Mouse (Mus musculus) midbrain, embryonic 15.5 days (tissue): ENCODE results near the gene Supt3. TPM values are rescaled to one million over a fixed set of nuclear protein-coding genes. Genes with fewer than 3 reads are reported as not detected.

Source experiments
- ATAC-seq: fragments of 200-750 bp; cut with Nextera tagmentation; replicated peaks from 2 replicates; pipeline ENCODE4 v1.8.0; 2017; ENCODE audit warnings: moderate TSS enrichment
- H3K27ac ChIP-seq: fragments of 300-500 bp; sonication (generic); 2 replicates; pipeline ENCODE4 v1.5.1; 2015; ENCODE audit warnings: mild to moderate bottlenecking, inconsistent platforms
- H3K27me3 ChIP-seq: fragments of 300-500 bp; sonication (generic); replicated peaks from 2 replicates; pipeline ENCODE4 v1.6.1; 2015; ENCODE audit warnings: inconsistent platforms
- H3K36me3 ChIP-seq: fragments of 300-500 bp; sonication (generic); replicated peaks from 2 replicates; pipeline ENCODE4 v1.6.1; 2015; ENCODE audit warnings: inconsistent platforms
- H3K4me1 ChIP-seq: fragments of 300-500 bp; sonication (generic); 2 replicates; pipeline ENCODE4 v1.6.1; 2015; ENCODE audit warnings: inconsistent platforms
- H3K4me2 ChIP-seq: fragments of 300-500 bp; sonication (generic); 2 replicates; pipeline ENCODE4 v1.6.1; 2015; ENCODE audit warnings: inconsistent platforms, mild to moderate bottlenecking, moderate library complexity
- H3K4me3 ChIP-seq: fragments of 300-500 bp; sonication (generic); 2 replicates; pipeline ENCODE4 v1.5.1; 2015; ENCODE audit warnings: mild to moderate bottlenecking, inconsistent platforms
- H3K9ac ChIP-seq: fragments of 300-500 bp; sonication (generic); 2 replicates; pipeline ENCODE4 v1.6.1; 2015; ENCODE audit warnings: mild to moderate bottlenecking, inconsistent platforms
- H3K9me3 ChIP-seq: fragments of 300-500 bp; sonication (generic); 2 replicates; pipeline ENCODE4 v1.6.1; 2016; ENCODE audit warnings: inconsistent platforms
- WGBS: fragments of 180-500 bp; shearing (Covaris S2); methylation state at CpG from one replicate; pipeline ENCODE4 v1.1.7; 2015; ENCODE audit warnings: mixed read lengths; 5-methylcytosine and 5-hydroxymethylcytosine counted together
- polyA plus RNA-seq: library from polyadenylated mRNA; unstranded; fragments of >200 nt; fragmentation: Nextera tagmentation; extraction: Ambion mirVana; gene quantifications from 2 replicates; pipeline ENCODE4 v1.2.1, GENCODE M21; 2015

Gene Supt3
- polyA plus RNA-seq, 1 experiment from 2014 or later = 21.5 TPM

DNA sequence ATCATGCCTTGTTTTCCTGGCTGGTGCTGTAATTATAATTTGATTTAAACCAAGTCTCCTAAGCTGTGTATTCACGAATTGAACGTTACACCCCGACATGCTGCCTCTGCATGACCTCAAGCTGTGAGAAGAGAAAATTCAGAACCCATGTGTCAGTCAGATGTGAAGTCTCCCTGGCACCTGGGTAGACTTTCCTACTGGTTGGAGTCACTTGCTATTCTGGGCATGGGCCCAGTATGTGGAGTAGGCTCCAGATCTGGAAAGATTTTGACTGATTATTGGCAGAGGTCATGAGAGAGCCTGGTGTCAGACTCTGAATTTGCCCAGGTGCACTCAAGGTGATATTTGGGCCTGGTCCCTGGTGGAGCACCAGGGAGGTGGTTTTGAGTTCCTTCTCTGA lies 275.0 kb downstream of the Supt3 start:
- no peak for ATAC-seq
- Histone ChIP-seq H3K36me3 (no peaks in the 10 kb centered on the region), H3K27me3 (no peaks in the 10 kb centered on the region), H3K9ac (no peak overlapping the region), H3K27ac (no peak overlapping the region), H3K4me2 (no peak overlapping the region), H3K9me3 (no peaks in the 10 kb centered on the region), H3K4me3 (no peak overlapping the region), H3K4me1 (no peaks in the 10 kb centered on the region)
- 84% methylated on average over 3 of the region's 3 CpGs for WGBS

- Histone ChIP-seq H3K4me1 (no peaks in the 10 kb centered on the region), H3K27ac (no peak overlapping the region), H3K36me3 (no peaks in the 10 kb centered on the region), H3K9me3 (no peaks in the 10 kb centered on the region), H3K27me3 (no peaks in the 10 kb centered on the region), H3K4me3 (no peak overlapping the region), H3K9ac (no peak overlapping the region), H3K4me2 (no peak overlapping the region)
- 92% methylated on average over 3 of the region's 3 CpGs for WGBS
- ATAC-seq = no peak
These were observed 276.4 kb downstream of the Supt3 start for GRCm38 (mm10) chr17:45053371-45053770.

DNA sequence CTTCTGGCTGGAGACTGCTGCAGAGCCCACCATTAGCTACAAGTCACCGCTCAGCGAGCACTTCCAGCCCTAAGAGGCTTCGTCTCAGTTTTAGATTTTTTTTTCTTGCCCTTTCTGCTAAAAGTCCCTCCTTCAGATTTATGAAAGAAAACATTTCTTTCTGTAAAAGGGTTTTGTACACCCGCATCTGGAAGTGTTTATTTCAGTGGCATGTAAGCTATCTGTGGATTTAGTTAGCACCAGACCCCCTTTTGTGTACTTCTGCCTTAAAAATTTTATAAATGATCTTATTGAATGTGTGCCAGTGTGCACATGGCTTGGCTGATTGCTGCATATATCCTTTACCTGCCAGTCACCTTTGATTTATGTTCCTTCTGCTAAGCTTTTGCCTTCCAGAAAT lies 277.6 kb downstream of the Supt3 start:
- 76% methylated on average over 4 of the region's 4 CpGs for WGBS
- Histone ChIP-seq H3K4me1 (no peaks in the 10 kb centered on the region), H3K9ac (no peak overlapping the region), H3K4me2 (no peak overlapping the region), H3K27me3 (no peaks in the 10 kb centered on the region), H3K27ac (no peak overlapping the region), H3K4me3 (no peak overlapping the region), H3K36me3 (no peaks in the 10 kb centered on the region), H3K9me3 (no peaks in the 10 kb centered on the region)
- no peak for ATAC-seq

- no peak overlapping the region for H3K4me2 ChIP-seq
- H3K4me3 ChIP-seq = no peak overlapping the region
- no peaks in the 10 kb centered on the region for H3K27me3 ChIP-seq
- H3K9me3 ChIP-seq = no peaks in the 10 kb centered on the region
- no peak overlapping the region for H3K27ac ChIP-seq
- no peaks in the 10 kb centered on the region for H3K36me3 ChIP-seq
- ATAC-seq = no peak
- no peak overlapping the region for H3K9ac ChIP-seq
- WGBS = 94% methylated on average over 2 of the region's 2 CpGs
- no peaks in the 10 kb centered on the region for H3K4me1 ChIP-seq
These were observed 279.9 kb downstream of the Supt3 start for GRCm38 (mm10) chr17:45056894-45057293.

GRCm38 (mm10) chr17:45057780-45058179 lies 280.8 kb downstream of the Supt3 start:
- H3K9ac ChIP-seq = no peak overlapping the region
- H3K4me1 ChIP-seq = no peaks in the 10 kb centered on the region
- ATAC-seq = no peak
- no peaks in the 10 kb centered on the region for H3K27me3 ChIP-seq
- H3K36me3 ChIP-seq = no peaks in the 10 kb centered on the region
- H3K4me3 ChIP-seq = no peak overlapping the region
- H3K9me3 ChIP-seq = no peaks in the 10 kb centered on the region
- no peak overlapping the region for H3K4me2 ChIP-seq
- no peak overlapping the region for H3K27ac ChIP-seq
- WGBS = 70% methylated on average over 6 of the region's 6 CpGs

GRCm38 (mm10) chr17:45058566-45059363 lies 281.8 kb downstream of the Supt3 start:
- no peak for ATAC-seq

GRCm38 (mm10) chr17:45063776-45064175 lies 286.8 kb downstream of the Supt3 start:
- Histone ChIP-seq H3K4me1 (no peaks in the 10 kb centered on the region), H3K4me3 (no peak overlapping the region), H3K36me3 (no peaks in the 10 kb centered on the region), H3K4me2 (no peak overlapping the region), H3K27ac (no peak overlapping the region), H3K9ac (no peak overlapping the region), H3K9me3 (no peaks in the 10 kb centered on the region), H3K27me3 (no peaks in the 10 kb centered on the region)
- 86% methylated on average over 5 of the region's 5 CpGs for WGBS
- no peak for ATAC-seq

More at GRCm38 (mm10) chr17:45058566-45059363, 281.8 kb downstream of the Supt3 start:
- Histone ChIP-seq H3K27me3 (no peaks in the 10 kb centered on the region), H3K4me3 (no peak overlapping the region), H3K9ac (no peak overlapping the region), H3K4me2 (no peak overlapping the region), H3K36me3 (no peaks in the 10 kb centered on the region), H3K4me1 (no peaks in the 10 kb centered on the region), H3K27ac (no peak overlapping the region), H3K9me3 (no peaks in the 10 kb centered on the region)
- WGBS = 50% methylated on average over 6 of the region's 6 CpGs

- Histone ChIP-seq H3K4me1 (no peaks in the 10 kb centered on the region), H3K36me3 (no peaks in the 10 kb centered on the region), H3K4me2 (no peak overlapping the region), H3K27ac (no peak overlapping the region), H3K4me3 (no peak overlapping the region), H3K9ac (no peak overlapping the region), H3K9me3 (no peaks in the 10 kb centered on the region), H3K27me3 (no peaks in the 10 kb centered on the region)
- no peak for ATAC-seq
- WGBS = 73% methylated on average over 2 of the region's 2 CpGs
These were observed 288.5 kb downstream of the Supt3 start for GRCm38 (mm10) chr17:45065465-45065864.

- Histone ChIP-seq H3K36me3 (no peaks in the 10 kb centered on the region), H3K27ac (no peak overlapping the region), H3K4me2 (no peak overlapping the region), H3K9ac (no peak overlapping the region), H3K27me3 (no peaks in the 10 kb centered on the region), H3K4me1 (no peaks in the 10 kb centered on the region), H3K9me3 (no peaks in the 10 kb centered on the region), H3K4me3 (no peak overlapping the region)
- 93% methylated on average over 3 of the region's 3 CpGs for WGBS
- no peak for ATAC-seq
These were observed 290.5 kb downstream of the Supt3 start for GRCm38 (mm10) chr17:45067441-45067840.

GRCm38 (mm10) chr17:45068321-45068720 lies 291.4 kb downstream of the Supt3 start:
- Histone ChIP-seq H3K4me3 (no peak overlapping the region), H3K4me1 (no peaks in the 10 kb centered on the region), H3K4me2 (no peak overlapping the region), H3K27ac (no peak overlapping the region), H3K36me3 (no peaks in the 10 kb centered on the region), H3K27me3 (no peaks in the 10 kb centered on the region), H3K9me3 (no peaks in the 10 kb centered on the region), H3K9ac (no peak overlapping the region)
- ATAC-seq = no peak
- 37% methylated on average over 7 of the region's 7 CpGs for WGBS

GRCm38 (mm10) chr17:45072495-45073347 lies 295.8 kb downstream of the Supt3 start:
- ATAC-seq = no peak
- Histone ChIP-seq H3K9me3 (no peaks in the 10 kb centered on the region), H3K4me1 (no peaks in the 10 kb centered on the region), H3K4me3 (no peak overlapping the region), H3K4me2 (no peak overlapping the region), H3K27ac (no peak overlapping the region), H3K9ac (no peak overlapping the region), H3K27me3 (no peaks in the 10 kb centered on the region), H3K36me3 (no peaks in the 10 kb centered on the region)
- WGBS = 70% methylated on average over 7 of the region's 7 CpGs

GRCm38 (mm10) chr17:45073348-45073634 lies 296.3 kb downstream of the Supt3 start:
- no peak overlapping the region for H3K4me2 ChIP-seq
- no peak overlapping the region for H3K9ac ChIP-seq
- H3K27ac ChIP-seq = no peak overlapping the region
- no peak overlapping the region for H3K4me3 ChIP-seq
- no peaks in the 10 kb centered on the region for H3K27me3 ChIP-seq
- no peak for ATAC-seq
- H3K36me3 ChIP-seq = no peaks in the 10 kb centered on the region
- WGBS = 91% methylated on average over 8 of the region's 8 CpGs
- H3K9me3 ChIP-seq = no peaks in the 10 kb centered on the region
- H3K4me1 ChIP-seq = no peaks in the 10 kb centered on the region

DNA sequence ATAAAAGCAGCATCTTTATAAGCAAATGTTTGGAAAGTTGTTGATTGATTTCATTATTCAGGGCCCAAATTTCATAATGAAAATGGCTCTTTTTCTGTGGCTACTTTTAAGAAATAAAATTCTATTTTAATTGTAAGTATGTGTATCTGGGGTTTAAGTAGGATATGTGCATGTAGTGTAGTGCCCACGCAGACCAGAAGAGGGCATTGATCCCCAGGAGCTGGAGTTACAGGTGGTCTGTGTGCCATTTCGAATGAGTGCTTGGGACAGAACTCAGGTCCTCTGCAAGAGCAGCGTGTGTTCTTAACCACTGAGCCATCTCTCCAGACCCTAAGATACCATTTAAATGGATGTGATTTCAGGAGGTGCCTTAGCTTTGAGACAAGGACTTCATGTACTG lies 296.8 kb downstream of the Supt3 start:
- Histone ChIP-seq H3K27me3 (no peaks in the 10 kb centered on the region), H3K4me1 (no peaks in the 10 kb centered on the region), H3K36me3 (no peaks in the 10 kb centered on the region), H3K9me3 (no peaks in the 10 kb centered on the region), H3K27ac (no peak overlapping the region), H3K4me2 (no peak overlapping the region), H3K4me3 (no peak overlapping the region), H3K9ac (no peak overlapping the region)
- WGBS = 91% methylated on average over 3 of the region's 3 CpGs
- ATAC-seq = no peak
